Mouse (Mus musculus): ENCODE results near the gene Slc4a1ap.

Slc4a1ap gene

GRCm38 (mm10) chr5:31603766-31604165, 77.0 kb downstream of the Slc4a1ap start:
- DNase-seq (ENCODE audit: low read depth in 1 of 2, low spot score in 2 of 2) = no peak

- DNase-seq (ENCODE audit: low read depth in 1 of 2, low spot score in 2 of 2) = no peak
Measured at GRCm38 (mm10) chr5:31606151-31606550, 79.4 kb downstream of the Slc4a1ap start.

All from monocyte, adult 2 months (primary cell).